Mouse (Mus musculus) heart, embryonic 11.5 days (tissue): ENCODE measurements at regions not wholly inside any gene's neighbourhood (a gene's known extent, or its start where the extent isn't known, plus 50 kb on each side); places are given as distances from the start of the nearest gene placed in this dataset.
A peak's percentile ranks its signal among the peaks of the same experiment; 100 is the strongest.

Experiments used
- ATAC-seq: fragments of 200-750 bp; cut with Nextera tagmentation; replicated peaks from 2 replicates; pipeline ENCODE4 v1.8.0; 2017; ENCODE audit warnings: moderate library complexity; ENCODE audit not compliant: insufficient number of reproducible peaks, low FRiP score, low TSS enrichment
- H3K27ac ChIP-seq: fragments of 300-500 bp; sonication (generic); 2 replicates; pipeline ENCODE4 v1.5.1; 2014; ENCODE audit warnings: mild to moderate bottlenecking, low read depth, low read length
- H3K27me3 ChIP-seq: fragments of 300-500 bp; sonication (generic); 2 replicates; pipeline ENCODE4 v1.6.1; 2014; ENCODE audit warnings: mild to moderate bottlenecking, low read length, mixed read lengths; ENCODE audit not compliant: control insufficient read depth, insufficient read depth
- H3K36me3 ChIP-seq: fragments of 300-500 bp; sonication (generic); 2 replicates; pipeline ENCODE4 v1.6.1; 2014; ENCODE audit warnings: mild to moderate bottlenecking, low read length, moderate library complexity, mixed read lengths; ENCODE audit not compliant: control insufficient read depth, insufficient read depth
- H3K4me1 ChIP-seq: fragments of 300-500 bp; sonication (generic); 2 replicates; pipeline ENCODE4 v1.6.1; 2014; ENCODE audit warnings: low read length; ENCODE audit not compliant: control insufficient read depth, insufficient read depth
- H3K4me2 ChIP-seq: fragments of 300-500 bp; sonication (generic); 2 replicates; pipeline ENCODE4 v1.6.1; 2014; ENCODE audit warnings: mild to moderate bottlenecking, moderate library complexity
- H3K4me3 ChIP-seq: fragments of 300-500 bp; sonication (generic); 2 replicates; pipeline ENCODE4 v1.5.1; 2014; ENCODE audit warnings: low read depth, low read length
- H3K9ac ChIP-seq: fragments of 300-500 bp; sonication (generic); 2 replicates; pipeline ENCODE4 v1.6.1; 2014; ENCODE audit warnings: mild to moderate bottlenecking, low read depth, low read length, moderate library complexity
- H3K9me3 ChIP-seq: fragments of 300-500 bp; sonication (generic); replicated peaks from 2 replicates; pipeline ENCODE4 v1.6.1; 2016; ENCODE audit warnings: low read length; ENCODE audit not compliant: control insufficient read depth
- WGBS: fragments of 180-500 bp; shearing (Covaris S2); extraction: QIAGEN DNeasy Blood & Tissue Kit; methylation state at CpG from one replicate; pipeline ENCODE4 v1.1.7; 2014; ENCODE audit not compliant: insufficient replicate concordance; 5-methylcytosine and 5-hydroxymethylcytosine counted together

DNA sequence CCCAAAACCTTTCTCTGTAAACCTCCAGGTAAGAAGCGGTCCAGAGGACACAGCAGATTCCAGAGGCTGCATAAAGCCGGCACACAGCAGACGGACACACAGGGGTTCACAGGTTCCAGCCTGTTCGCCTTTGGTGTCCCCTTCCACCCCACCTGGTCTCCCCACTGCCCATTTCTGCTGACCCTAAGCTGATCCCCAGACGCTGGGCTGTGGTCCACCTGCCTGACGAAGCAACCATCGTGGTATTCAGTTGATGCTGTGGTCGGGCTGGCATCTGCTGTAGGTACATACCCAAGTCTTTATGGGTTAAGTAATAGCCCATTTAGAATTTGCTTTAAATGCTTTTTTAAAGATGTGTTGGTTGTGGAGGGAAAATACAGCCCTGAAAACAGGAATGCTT, 78.4 kb upstream of the Errfi1 start:
- H3K4me2 ChIP-seq: no peak overlapping the region
- no peaks in the 10 kb centered on the region for H3K27me3 ChIP-seq
- no peak overlapping the region for H3K27ac ChIP-seq
- H3K36me3 ChIP-seq: no peaks in the 10 kb centered on the region; the same call in 1 of the 2 replicates
- H3K9me3 ChIP-seq: peaks cover 9% of the 10 kb centered on the region
- no peak overlapping the region for H3K9ac ChIP-seq
- no peak for ATAC-seq
- peaks cover 3% of the 10 kb centered on the region; the same call in 1 of the 2 replicates for H3K4me1 ChIP-seq
- no peak overlapping the region for H3K4me3 ChIP-seq
- 87% methylated on average over 8 of the region's 8 CpGs for WGBS

DNA sequence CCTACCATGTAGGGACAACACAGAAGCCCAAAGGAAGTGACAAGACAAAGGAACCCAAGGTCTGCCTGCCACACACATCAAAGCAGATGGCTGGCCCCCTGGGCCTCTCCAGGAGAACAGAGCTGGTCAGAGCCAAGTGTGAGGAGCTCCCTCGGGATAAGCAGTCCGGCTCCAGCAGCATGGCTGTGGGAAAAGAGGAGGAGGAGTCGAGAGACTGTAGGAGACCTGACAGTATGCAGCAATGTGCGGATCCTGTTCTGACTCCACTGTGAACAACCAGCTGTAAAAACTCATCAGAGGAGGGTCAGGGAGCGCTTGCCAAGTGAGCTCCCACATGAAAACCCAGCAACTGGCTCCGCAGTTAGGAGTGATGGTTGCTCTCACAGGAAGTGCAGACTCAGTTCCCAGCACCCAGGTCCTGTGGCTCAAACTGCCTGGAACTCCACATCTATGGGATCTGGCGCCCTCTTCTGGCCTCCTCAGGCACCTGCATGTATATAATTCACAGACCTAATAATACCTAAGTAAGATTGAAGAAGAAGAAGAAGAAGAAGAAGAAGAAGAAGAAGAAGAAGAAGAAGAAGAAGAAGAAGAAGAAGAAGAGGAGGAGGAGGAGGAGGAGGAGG, 79.3 kb upstream of the Errfi1 start:
- 83% methylated on average over 7 of the region's 7 CpGs for WGBS
- H3K4me3 ChIP-seq: no peak overlapping the region
- no peaks in the 10 kb centered on the region for H3K27me3 ChIP-seq
- no peak overlapping the region for H3K4me2 ChIP-seq
- peaks cover 9% of the 10 kb centered on the region for H3K9me3 ChIP-seq
- H3K9ac ChIP-seq: no peak overlapping the region
- no peak overlapping the region for H3K27ac ChIP-seq
- ATAC-seq: no peak
- H3K4me1 ChIP-seq: peaks cover 3% of the 10 kb centered on the region; the same call in 1 of the 2 replicates
- H3K36me3 ChIP-seq: no peaks in the 10 kb centered on the region; the same call in 1 of the 2 replicates

DNA sequence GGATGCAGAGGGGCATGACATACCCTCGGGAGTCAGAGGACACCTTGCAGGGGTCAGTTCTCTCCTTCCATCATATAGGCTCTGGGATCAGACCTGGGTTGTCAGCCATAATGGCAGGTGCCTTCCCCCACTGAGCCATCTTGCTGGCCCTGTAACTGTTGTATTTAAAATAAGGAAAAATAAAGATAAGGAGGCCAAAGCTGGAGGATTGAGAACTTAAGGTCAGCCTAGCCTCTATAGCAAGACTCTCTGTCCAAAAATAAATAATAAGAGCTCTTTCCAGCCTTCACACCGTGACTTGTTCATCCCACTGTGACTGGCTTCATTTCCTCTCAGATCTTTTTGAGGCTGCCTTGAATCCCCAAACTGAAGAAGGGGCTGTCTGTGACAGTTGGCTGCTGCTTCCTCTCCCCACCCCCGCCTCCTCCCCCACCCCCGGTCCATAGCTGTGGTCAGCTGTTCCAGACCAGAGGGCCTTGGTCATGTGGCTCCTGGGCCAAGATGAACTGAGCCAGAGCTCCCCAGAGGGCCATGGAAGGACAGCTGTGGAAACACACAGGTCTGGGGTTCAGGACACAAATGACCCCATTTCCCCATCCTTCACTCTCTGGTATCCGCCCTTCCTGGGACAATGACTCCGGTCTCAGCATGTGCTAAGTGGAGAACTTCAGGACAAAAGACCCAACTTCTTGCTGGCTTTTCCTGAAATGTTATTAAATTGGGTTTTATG, 81.6 kb upstream of the Errfi1 start:
- ATAC-seq: no peak
- 76% methylated on average over 6 of the region's 6 CpGs for WGBS
- Histone ChIP-seq H3K27me3 (no peaks in the 10 kb centered on the region), H3K4me2 (no peak overlapping the region), H3K9me3 (peaks cover 9% of the 10 kb centered on the region), H3K9ac (no peak overlapping the region), H3K4me3 (no peak overlapping the region), H3K4me1 (0 out of 2 replicates have a peak, but pooled peaks cover 6% of the 10 kb centered on the region), H3K36me3 (no peaks in the 10 kb centered on the region; the same call in 1 of the 2 replicates), H3K27ac (no peak overlapping the region)

DNA sequence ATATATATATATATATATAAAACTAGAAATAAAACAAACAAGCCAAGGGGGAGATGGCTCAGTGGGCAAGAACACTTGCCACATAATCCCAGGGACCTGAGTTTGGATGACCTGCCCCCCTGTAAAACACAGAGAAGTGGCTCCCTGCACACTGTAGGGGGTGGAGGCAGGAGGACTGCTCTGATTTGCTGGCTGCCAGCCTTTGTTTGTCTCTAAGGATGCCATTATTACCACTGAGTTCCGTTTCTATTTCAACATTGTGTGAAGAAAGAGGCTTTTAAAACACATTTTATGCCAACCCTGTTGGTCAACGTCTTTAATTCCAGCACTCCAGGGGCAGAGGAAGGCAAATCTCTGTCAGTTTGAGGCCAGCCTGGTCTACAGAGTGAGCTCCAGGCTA, 82.2 kb upstream of the Errfi1 start:
- H3K9ac ChIP-seq: no peak overlapping the region
- no peak overlapping the region for H3K27ac ChIP-seq
- H3K36me3 ChIP-seq: no peaks in the 10 kb centered on the region; the same call in 1 of the 2 replicates
- 0 out of 2 replicates have a peak, but pooled peaks cover 6% of the 10 kb centered on the region for H3K4me1 ChIP-seq
- H3K9me3 ChIP-seq: peaks cover 9% of the 10 kb centered on the region
- WGBS: 70% methylated on average over 2 of the region's 2 CpGs
- H3K4me2 ChIP-seq: no peak overlapping the region
- ATAC-seq: no peak
- no peaks in the 10 kb centered on the region for H3K27me3 ChIP-seq
- no peak overlapping the region for H3K4me3 ChIP-seq

GRCm38 (mm10) chr4:150769043-150769442, 84.7 kb upstream of the Errfi1 start:
- ATAC-seq: no peak; the same call in 1 of the 2 replicates
- 40% methylated on average over 7 of the region's 7 CpGs for WGBS

GRCm38 (mm10) chr4:150758467-150759237, 95.1 kb upstream of the Errfi1 start:
- peaks cover 21% of the 10 kb centered on the region for H3K4me1 ChIP-seq
- H3K9ac ChIP-seq: no peak overlapping the region
- WGBS: 9% methylated on average over 15 of the region's 15 CpGs
- no peaks in the 10 kb centered on the region for H3K36me3 ChIP-seq
- peak overlapping the region; percentile 32 for H3K4me2 ChIP-seq
- ATAC-seq: peak; percentile 51
- H3K27ac ChIP-seq: peak overlapping the region; percentile 12
- no peaks in the 10 kb centered on the region for H3K27me3 ChIP-seq
- H3K4me3 ChIP-seq: no peak overlapping the region
- H3K9me3 ChIP-seq: no peaks in the 10 kb centered on the region

More at GRCm38 (mm10) chr4:150769043-150769442, 84.7 kb upstream of the Errfi1 start:
- Histone ChIP-seq H3K9ac (no peak overlapping the region), H3K36me3 (no peaks in the 10 kb centered on the region), H3K4me3 (no peak overlapping the region), H3K27ac (peak overlapping the region; percentile 22; the same call in 1 of the 2 replicates), H3K9me3 (peaks cover 5% of the 10 kb centered on the region), H3K4me1 (0 out of 2 replicates have a peak, but pooled peaks cover 6% of the 10 kb centered on the region), H3K27me3 (no peaks in the 10 kb centered on the region), H3K4me2 (no peak overlapping the region)

GRCm38 (mm10) chr4:150757815-150758426, 95.8 kb upstream of the Errfi1 start:
- Histone ChIP-seq H3K4me2 (peak overlapping the region; percentile 32), H3K9me3 (no peaks in the 10 kb centered on the region), H3K36me3 (no peaks in the 10 kb centered on the region), H3K9ac (no peak overlapping the region), H3K4me1 (peaks cover 21% of the 10 kb centered on the region), H3K27ac (peak overlapping the region; percentile 12), H3K4me3 (no peak overlapping the region), H3K27me3 (no peaks in the 10 kb centered on the region)
- WGBS: 40% methylated on average over 10 of the region's 10 CpGs
- no peak for ATAC-seq

GRCm38 (mm10) chr4:150757291-150757741, 96.4 kb upstream of the Errfi1 start:
- ATAC-seq: no peak
- no peak overlapping the region for H3K4me2 ChIP-seq
- H3K36me3 ChIP-seq: no peaks in the 10 kb centered on the region
- 72% methylated on average over 10 of the region's 10 CpGs for whole genome bisulfite sequencing
- no peak overlapping the region for H3K9ac ChIP-seq
- H3K27ac ChIP-seq: peak overlapping the region; percentile 12
- peaks cover 21% of the 10 kb centered on the region for H3K4me1 ChIP-seq
- no peak overlapping the region for H3K4me3 ChIP-seq
- no peaks in the 10 kb centered on the region for H3K9me3 ChIP-seq
- H3K27me3 ChIP-seq: no peaks in the 10 kb centered on the region
